15 mouse cellular contexts compared by ENCODE assay signal in genomic region chr16:34490506-34490905, GRCm38 (mm10).
DNase-seq lines count a peak whose midpoint lies in the region; ATAC-seq and TF ChIP-seq lines count a peak whose summit lies in the region.
"Had no signal": no experiment of that assay in that cellular context is flagged by ENCODE, and none has a peak within 500 bp of the region (broad histone marks: within the 10 kb centered on the region; RNA-seq: fewer than 3 reads in every experiment).

No protein-coding gene starts in this region.

- H3K9me3 ChIP-seq in kidney, embryonic 16.5 days (ENCODE audit: low read length) = no peaks in the 10 kb centered on the region
- no peaks in the 10 kb centered on the region for H3K9me3 ChIP-seq in liver, embryonic 12.5 days (replicated peaks)
- H3K9me3 ChIP-seq: G1E; hindbrain, embryonic 13.5 days; limb, embryonic 12.5 days; lung, embryonic 15.5 days; midbrain, embryonic 15.5 days; neural tube, embryonic 15.5 days had no signal

- H3K9ac ChIP-seq in kidney, embryonic 16.5 days (replicated peaks; ENCODE audit: low read length) = no peak overlapping the region
- no peak overlapping the region for H3K9ac ChIP-seq in liver, embryonic 12.5 days
- H3K9ac ChIP-seq: limb, embryonic 12.5 days; lung, embryonic 15.5 days; midbrain, embryonic 15.5 days; neural tube, embryonic 15.5 days had no signal

- peak; percentile 18 to 62 for DNase-seq in adrenal gland, adult (ENCODE audit: inconsistent age in 2 of 2, low spot score in 1 of 2)
- no peak for DNase-seq in adrenal gland, adult 18-20 months (ENCODE audit: low spot score in 2 of 2)
- no peak for DNase-seq in kidney, adult 11 months
- peak; percentile 7 for DNase-seq in urinary bladder, postnatal 14 days (ENCODE audit: low spot score)
- no peak for DNase-seq in urinary bladder, postnatal 25 days (ENCODE audit: low spot score)
- no peak for DNase-seq in cerebellum, adult 2 months
- DNase-seq: cerebellum, adult 9-11 months had no signal

- H3K27ac ChIP-seq in kidney, embryonic 16.5 days (ENCODE audit: low read length) = no peak overlapping the region; the same call in 1 of the 2 replicates
- H3K27ac ChIP-seq in liver, embryonic 12.5 days = no peak overlapping the region
- H3K27ac ChIP-seq in cerebellum, adult 2 months (ENCODE audit: insufficient read depth, low read length) = no peak overlapping the region
- H3K27ac ChIP-seq: hindbrain, embryonic 13.5 days; limb, embryonic 12.5 days; lung, embryonic 15.5 days; midbrain, embryonic 15.5 days; neural tube, embryonic 15.5 days had no signal

- ATAC-seq in kidney, embryonic 16.5 days (ENCODE audit: low FRiP score, low TSS enrichment) = peak; percentile 68; the same call in 1 of the 2 replicates
- ATAC-seq in liver, embryonic 12.5 days = no peak
- ATAC-seq: midbrain, embryonic 15.5 days had no signal

- 18% methylated on average over 8 of the region's 8 CpGs for WGBS in kidney, embryonic 16.5 days
- WGBS in liver, embryonic 12.5 days (ENCODE audit: insufficient replicate concordance) = 40% methylated on average over 8 of the region's 8 CpGs
- WGBS in cerebellum, adult 2 months = 64% methylated on average over 8 of the region's 8 CpGs

- no peak for TF ChIP-seq CTCF in cerebellum, adult 2 months (IDR thresholded peaks at IDR 0.05; ENCODE audit: borderline replicate concordance, insufficient read depth, low read depth, low read length)

- peak overlapping the region; percentile 31; the same call in 1 of the 2 replicates for H3K4me2 ChIP-seq in kidney, embryonic 16.5 days (replicated peaks; ENCODE audit: low read depth, low read length)
- no peak overlapping the region for H3K4me2 ChIP-seq in liver, embryonic 12.5 days
- H3K4me2 ChIP-seq: hindbrain, embryonic 13.5 days; limb, embryonic 12.5 days; lung, embryonic 15.5 days; midbrain, embryonic 15.5 days; neural tube, embryonic 15.5 days had no signal

- H3K36me3 ChIP-seq in kidney, embryonic 16.5 days (ENCODE audit: insufficient read depth, low read length) = no peaks in the 10 kb centered on the region
- no peaks in the 10 kb centered on the region for H3K36me3 ChIP-seq in liver, embryonic 12.5 days
- H3K36me3 ChIP-seq: G1E; hindbrain, embryonic 13.5 days; limb, embryonic 12.5 days; lung, embryonic 15.5 days; midbrain, embryonic 15.5 days; neural tube, embryonic 15.5 days had no signal

- H3K4me3 ChIP-seq in kidney, embryonic 16.5 days (ENCODE audit: low read length) = no peak overlapping the region
- no peak overlapping the region for H3K4me3 ChIP-seq in liver, embryonic 12.5 days
- H3K4me3 ChIP-seq in cerebellum, adult 2 months (replicated peaks; ENCODE audit: insufficient read depth, low read depth, low read length) = no peak overlapping the region
- H3K4me3 ChIP-seq: hindbrain, embryonic 13.5 days; limb, embryonic 12.5 days; lung, embryonic 15.5 days; midbrain, embryonic 15.5 days; neural tube, embryonic 15.5 days had no signal

- peaks cover 31% of the 10 kb centered on the region for H3K4me1 ChIP-seq in kidney, embryonic 16.5 days (ENCODE audit: insufficient read depth, low read length)
- H3K4me1 ChIP-seq in liver, embryonic 12.5 days = no peaks in the 10 kb centered on the region
- H3K4me1 ChIP-seq in cerebellum, adult 2 months (ENCODE audit: control insufficient read depth, insufficient read depth, low read length) = no peaks in the 10 kb centered on the region

- no peaks in the 10 kb centered on the region for H3K27me3 ChIP-seq in kidney, embryonic 16.5 days (ENCODE audit: insufficient read depth, low read length)
- no peaks in the 10 kb centered on the region for H3K27me3 ChIP-seq in liver, embryonic 12.5 days (replicated peaks)
- H3K27me3 ChIP-seq in cerebellum, adult 2 months (ENCODE audit: control insufficient read depth, insufficient read depth, low read length) = no peaks in the 10 kb centered on the region; the same call in 1 of the 2 replicates
- H3K27me3 ChIP-seq: hindbrain, embryonic 13.5 days; limb, embryonic 12.5 days; lung, embryonic 15.5 days; midbrain, embryonic 15.5 days; neural tube, embryonic 15.5 days had no signal

- TF ChIP-seq POLR2A in cerebellum, adult 2 months (IDR thresholded peaks at IDR 0.05; ENCODE audit: borderline replicate concordance, insufficient read depth, low read length) = no peak

Comparison
In these comparisons a context has a peak if more than half of its experiments do, and no peak if none do; other contexts are left out.
1. DNase-seq: peak in adrenal gland, adult (2 of 2) and urinary bladder, postnatal 14 days (single experiment); none in adrenal gland, adult 18-20 months (0 of 2), kidney, adult 11 months (single experiment), urinary bladder, postnatal 25 days (single experiment) and cerebellum, adult 2 months (0 of 2).